Mouse (Mus musculus): ENCODE results near the gene H2afy2.

The H2afy2 gene

GRCm38 (mm10) chr10:61729181-61729580 lies 54.8 kb downstream of the H2afy2 start:
- DNase-seq (ENCODE audit: low spot score in 2 of 2), result no peak

- DNase-seq (ENCODE audit: low spot score in 2 of 2), result no peak
These were observed 60.7 kb downstream of the H2afy2 start for GRCm38 (mm10) chr10:61723271-61723670.

- DNase-seq (ENCODE audit: low spot score in 2 of 2), result no peak
These were observed 61.7 kb downstream of the H2afy2 start for GRCm38 (mm10) chr10:61722215-61722614.

- peak in 1 of 2 experiments; percentile 48 for DNase-seq (ENCODE audit: low spot score in 2 of 2)
These were observed 63.6 kb downstream of the H2afy2 start for GRCm38 (mm10) chr10:61720331-61720730.

- DNase-seq (ENCODE audit: low spot score in 2 of 2), result no peak
These were observed 66.3 kb downstream of the H2afy2 start for GRCm38 (mm10) chr10:61717406-61718296.

- no peak for DNase-seq (ENCODE audit: low spot score in 2 of 2)
These were observed 67.7 kb downstream of the H2afy2 start for GRCm38 (mm10) chr10:61715996-61716864.

- no peak for DNase-seq (ENCODE audit: low spot score in 2 of 2)
These were observed 68.5 kb downstream of the H2afy2 start for GRCm38 (mm10) chr10:61715462-61715837.

GRCm38 (mm10) chr10:61714771-61715461 lies 69.0 kb downstream of the H2afy2 start, which contains the start of gene Aifm2:
Aifm2 (plus strand) TSS chr10:61715263.
- DNase-seq (ENCODE audit: low spot score in 2 of 2), result peak; percentile 48 to 81

GRCm38 (mm10) chr10:61714146-61714545 lies 69.8 kb downstream of the H2afy2 start:
- no peak for DNase-seq (ENCODE audit: low spot score in 2 of 2)

- DNase-seq (ENCODE audit: low spot score in 2 of 2), result no peak
These were observed 70.3 kb downstream of the H2afy2 start for GRCm38 (mm10) chr10:61713601-61714000.

- no peak for DNase-seq (ENCODE audit: low spot score in 2 of 2)
These were observed 77.3 kb downstream of the H2afy2 start for GRCm38 (mm10) chr10:61706412-61707375.

- peak in 1 of 2 experiments; percentile 36 for DNase-seq (ENCODE audit: low spot score in 2 of 2)
These were observed 79.3 kb downstream of the H2afy2 start for GRCm38 (mm10) chr10:61704663-61705062.

GRCm38 (mm10) chr10:61697028-61697427 lies 86.9 kb downstream of the H2afy2 start:
- peak in 1 of 2 experiments; percentile 47 for DNase-seq (ENCODE audit: low spot score in 2 of 2)

- DNase-seq (ENCODE audit: low spot score in 2 of 2), result no peak
These were observed 87.5 kb downstream of the H2afy2 start for GRCm38 (mm10) chr10:61696560-61696823.

GRCm38 (mm10) chr10:61695703-61696559 lies 88.0 kb downstream of the H2afy2 start:
- DNase-seq (ENCODE audit: low spot score in 2 of 2), result no peak

- peak; percentile 86 to 96 for DNase-seq (ENCODE audit: low spot score in 2 of 2)
These were observed 88.9 kb downstream of the H2afy2 start, which contains the start of gene Tysnd1 for GRCm38 (mm10) chr10:61694870-61695670. Tysnd1 (plus strand) TSS chr10:61695514.

GRCm38 (mm10) chr10:61693563-61693962 lies 90.4 kb downstream of the H2afy2 start:
- no peak for DNase-seq (ENCODE audit: low spot score in 2 of 2)

GRCm38 (mm10) chr10:61689405-61689804 lies 94.5 kb downstream of the H2afy2 start:
- DNase-seq (ENCODE audit: low spot score in 2 of 2), result no peak
